Mouse (Mus musculus): ENCODE measurements at regions not wholly inside any gene's neighbourhood (a gene's known extent, or its start where the extent isn't known, plus 50 kb on each side); places are given as distances from the start of the nearest gene placed in this dataset.

DNA sequence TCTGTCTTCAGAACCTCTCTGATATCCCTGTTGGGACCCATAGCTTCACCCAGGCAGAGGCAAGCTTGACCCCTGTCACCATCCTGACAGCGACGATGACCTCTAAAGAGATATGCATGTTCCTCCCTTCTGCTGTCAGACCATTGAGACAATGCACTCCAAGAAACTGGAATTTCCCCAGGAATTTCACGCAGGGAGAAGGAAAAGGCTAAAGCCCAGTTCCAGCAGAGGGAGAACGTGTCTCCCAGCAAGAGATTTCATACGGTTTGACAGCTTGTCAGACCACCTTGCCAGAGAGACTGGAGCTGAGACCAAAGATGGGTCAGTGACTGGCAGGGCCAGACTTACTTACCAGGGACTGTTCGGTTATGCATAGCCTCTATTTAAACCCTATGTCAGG lies 167.9 kb downstream of the Rplp1 start:
- no peak overlapping the region for H3K9ac ChIP-seq (ENCODE audit: low read length)
- WGBS: 76% methylated on average over 6 of the region's 6 CpGs
- ATAC-seq (ENCODE audit: insufficient number of reproducible peaks, low FRiP score, low TSS enrichment, low read depth) (no peak), DNase-seq (ENCODE audit: low spot score) (no peak)
- no peaks in the 10 kb centered on the region for H3K9me3 ChIP-seq (ENCODE audit: control insufficient read depth, low read length)
- no peak overlapping the region for H3K27ac ChIP-seq (replicated peaks; ENCODE audit: low read depth, low read length)
- no peaks in the 10 kb centered on the region for H3K4me1 ChIP-seq (ENCODE audit: control insufficient read depth, insufficient read depth, low read length)
- H3K4me3 ChIP-seq (ENCODE audit: low read depth, low read length): no peak overlapping the region
- no peaks in the 10 kb centered on the region for H3K36me3 ChIP-seq (ENCODE audit: control insufficient read depth, insufficient read depth, low read length)
- no peaks in the 10 kb centered on the region for H3K27me3 ChIP-seq (ENCODE audit: control insufficient read depth, insufficient read depth, low read length)
- H3K4me2 ChIP-seq (ENCODE audit: low read depth, severe bottlenecking): no peak overlapping the region

GRCm38 (mm10) chr9:61745301-61745801 lies 169.0 kb downstream of the Rplp1 start:
- Histone ChIP-seq H3K4me1 (ENCODE audit: control insufficient read depth, insufficient read depth, low read length) (no peaks in the 10 kb centered on the region), H3K9me3 (ENCODE audit: control insufficient read depth, low read length) (no peaks in the 10 kb centered on the region), H3K9ac (ENCODE audit: low read length) (no peak overlapping the region), H3K4me2 (ENCODE audit: low read depth, severe bottlenecking) (no peak overlapping the region), H3K36me3 (ENCODE audit: control insufficient read depth, insufficient read depth, low read length) (no peaks in the 10 kb centered on the region), H3K27me3 (ENCODE audit: control insufficient read depth, insufficient read depth, low read length) (no peaks in the 10 kb centered on the region), H3K4me3 (ENCODE audit: low read depth, low read length) (no peak overlapping the region), H3K27ac (replicated peaks; ENCODE audit: low read depth, low read length) (no peak overlapping the region)
- no peak for ATAC-seq (ENCODE audit: insufficient number of reproducible peaks, low FRiP score, low TSS enrichment, low read depth)
- WGBS: 59% methylated on average over 7 of the region's 7 CpGs
- no peak for DNase-seq (ENCODE audit: low spot score)

GRCm38 (mm10) chr9:61733540-61733939 lies 180.8 kb downstream of the Rplp1 start:
- DNase-seq (ENCODE audit: low spot score) (no peak), ATAC-seq (ENCODE audit: insufficient number of reproducible peaks, low FRiP score, low TSS enrichment, low read depth) (no peak)
- H3K4me2 ChIP-seq (ENCODE audit: low read depth, severe bottlenecking): no peak overlapping the region
- 56% methylated on average over 2 of the region's 2 CpGs for WGBS
- no peaks in the 10 kb centered on the region for H3K4me1 ChIP-seq (ENCODE audit: control insufficient read depth, insufficient read depth, low read length)
- no peak overlapping the region for H3K9ac ChIP-seq (ENCODE audit: low read length)
- H3K27ac ChIP-seq (replicated peaks; ENCODE audit: low read depth, low read length): no peak overlapping the region
- 0 out of 2 replicates have a peak, but pooled peaks cover 2% of the 10 kb centered on the region for H3K9me3 ChIP-seq (ENCODE audit: control insufficient read depth, low read length)
- H3K36me3 ChIP-seq (ENCODE audit: control insufficient read depth, insufficient read depth, low read length): no peaks in the 10 kb centered on the region
- H3K27me3 ChIP-seq (ENCODE audit: control insufficient read depth, insufficient read depth, low read length): no peaks in the 10 kb centered on the region
- H3K4me3 ChIP-seq (ENCODE audit: low read depth, low read length): no peak overlapping the region

DNA sequence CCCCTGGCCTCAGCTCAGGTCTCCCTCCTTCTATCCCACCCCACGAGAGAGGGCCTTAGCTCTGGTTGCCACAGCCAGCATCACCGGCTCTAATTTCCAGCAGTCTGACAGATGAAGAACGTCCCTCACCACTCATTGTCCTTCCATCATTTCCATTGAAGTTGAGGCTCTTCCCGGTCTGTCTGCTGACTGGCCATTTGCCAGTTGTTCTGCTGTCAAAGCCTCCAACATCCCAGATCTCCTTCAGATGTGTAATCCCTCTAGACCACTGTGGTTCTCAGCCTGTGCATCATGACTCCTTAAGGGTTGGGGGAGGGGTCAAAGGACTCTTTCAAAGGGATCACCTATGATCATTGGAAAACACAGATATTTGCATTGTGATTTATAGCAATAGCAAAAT lies 181.6 kb downstream of the Rplp1 start:
- 66% methylated on average over 4 of the region's 4 CpGs for WGBS
- H3K4me3 ChIP-seq (ENCODE audit: low read depth, low read length): no peak overlapping the region
- H3K4me1 ChIP-seq (ENCODE audit: control insufficient read depth, insufficient read depth, low read length): no peaks in the 10 kb centered on the region
- no peak overlapping the region for H3K27ac ChIP-seq (replicated peaks; ENCODE audit: low read depth, low read length)
- no peak overlapping the region for H3K9ac ChIP-seq (ENCODE audit: low read length)
- H3K4me2 ChIP-seq (ENCODE audit: low read depth, severe bottlenecking): no peak overlapping the region
- ATAC-seq (ENCODE audit: insufficient number of reproducible peaks, low FRiP score, low TSS enrichment, low read depth) (no peak), DNase-seq (ENCODE audit: low spot score) (no peak)
- no peaks in the 10 kb centered on the region for H3K27me3 ChIP-seq (ENCODE audit: control insufficient read depth, insufficient read depth, low read length)
- no peaks in the 10 kb centered on the region for H3K36me3 ChIP-seq (ENCODE audit: control insufficient read depth, insufficient read depth, low read length)
- H3K9me3 ChIP-seq (ENCODE audit: control insufficient read depth, low read length): 0 out of 2 replicates have a peak, but pooled peaks cover 2% of the 10 kb centered on the region

DNA sequence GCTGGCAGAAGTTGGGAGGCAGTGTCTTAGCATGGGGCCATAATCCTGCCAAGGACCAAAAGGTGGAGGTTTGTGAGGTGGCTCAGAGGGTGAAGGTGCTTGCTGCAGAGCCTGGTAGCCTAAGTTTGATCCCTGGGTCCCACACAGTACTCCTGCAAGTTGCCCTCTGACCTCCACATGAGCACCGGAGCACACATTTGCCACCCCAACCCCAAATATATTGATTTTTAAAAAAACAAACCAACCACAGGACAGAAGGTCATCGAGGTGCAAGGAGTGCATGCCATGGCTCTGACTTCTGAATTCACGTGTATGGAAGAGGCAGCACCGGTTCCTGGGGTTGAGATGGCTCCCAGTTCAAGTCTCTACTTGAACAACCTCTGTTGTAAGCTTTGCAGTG lies 186.2 kb downstream of the Rplp1 start:
- H3K4me3 ChIP-seq (ENCODE audit: low read depth, low read length): no peak overlapping the region
- H3K4me1 ChIP-seq (ENCODE audit: control insufficient read depth, insufficient read depth, low read length): no peaks in the 10 kb centered on the region
- DNase-seq (ENCODE audit: low spot score) (no peak), ATAC-seq (ENCODE audit: insufficient number of reproducible peaks, low FRiP score, low TSS enrichment, low read depth) (no peak)
- H3K9me3 ChIP-seq (ENCODE audit: control insufficient read depth, low read length): no peaks in the 10 kb centered on the region
- no peak overlapping the region for H3K9ac ChIP-seq (ENCODE audit: low read length)
- H3K27ac ChIP-seq (replicated peaks; ENCODE audit: low read depth, low read length): no peak overlapping the region
- H3K4me2 ChIP-seq (ENCODE audit: low read depth, severe bottlenecking): no peak overlapping the region
- H3K36me3 ChIP-seq (ENCODE audit: control insufficient read depth, insufficient read depth, low read length): no peaks in the 10 kb centered on the region
- 81% methylated on average over 4 of the region's 4 CpGs for whole genome bisulfite sequencing
- no peaks in the 10 kb centered on the region for H3K27me3 ChIP-seq (ENCODE audit: control insufficient read depth, insufficient read depth, low read length)

GRCm38 (mm10) chr9:61727651-61728050 lies 186.7 kb downstream of the Rplp1 start:
- no peak overlapping the region for H3K9ac ChIP-seq (ENCODE audit: low read length)
- H3K27me3 ChIP-seq (ENCODE audit: control insufficient read depth, insufficient read depth, low read length): no peaks in the 10 kb centered on the region
- ATAC-seq (ENCODE audit: insufficient number of reproducible peaks, low FRiP score, low TSS enrichment, low read depth) (no peak), DNase-seq (ENCODE audit: low spot score) (no peak)
- H3K27ac ChIP-seq (replicated peaks; ENCODE audit: low read depth, low read length): no peak overlapping the region
- H3K4me1 ChIP-seq (ENCODE audit: control insufficient read depth, insufficient read depth, low read length): no peaks in the 10 kb centered on the region
- 55% methylated on average over 10 of the region's 10 CpGs for WGBS
- H3K36me3 ChIP-seq (ENCODE audit: control insufficient read depth, insufficient read depth, low read length): no peaks in the 10 kb centered on the region
- H3K4me3 ChIP-seq (ENCODE audit: low read depth, low read length): no peak overlapping the region
- H3K9me3 ChIP-seq (ENCODE audit: control insufficient read depth, low read length): no peaks in the 10 kb centered on the region
- no peak overlapping the region for H3K4me2 ChIP-seq (ENCODE audit: low read depth, severe bottlenecking)

- 86% methylated on average over 2 of the region's 2 CpGs for WGBS
- ATAC-seq (ENCODE audit: insufficient number of reproducible peaks, low FRiP score, low TSS enrichment, low read depth) (no peak), DNase-seq (ENCODE audit: low spot score) (no peak)
- H3K4me3 ChIP-seq (ENCODE audit: low read depth, low read length): no peak overlapping the region
- no peak overlapping the region for H3K4me2 ChIP-seq (ENCODE audit: low read depth, severe bottlenecking)
- H3K27ac ChIP-seq (replicated peaks; ENCODE audit: low read depth, low read length): no peak overlapping the region
- H3K27me3 ChIP-seq (ENCODE audit: control insufficient read depth, insufficient read depth, low read length): no peaks in the 10 kb centered on the region
- no peaks in the 10 kb centered on the region for H3K36me3 ChIP-seq (ENCODE audit: control insufficient read depth, insufficient read depth, low read length)
- H3K9me3 ChIP-seq (ENCODE audit: control insufficient read depth, low read length): no peaks in the 10 kb centered on the region
- H3K4me1 ChIP-seq (ENCODE audit: control insufficient read depth, insufficient read depth, low read length): peaks cover 13% of the 10 kb centered on the region
- no peak overlapping the region for H3K9ac ChIP-seq (ENCODE audit: low read length)
These were observed 190.3 kb downstream of the Rplp1 start for GRCm38 (mm10) chr9:61724070-61724469.

DNA sequence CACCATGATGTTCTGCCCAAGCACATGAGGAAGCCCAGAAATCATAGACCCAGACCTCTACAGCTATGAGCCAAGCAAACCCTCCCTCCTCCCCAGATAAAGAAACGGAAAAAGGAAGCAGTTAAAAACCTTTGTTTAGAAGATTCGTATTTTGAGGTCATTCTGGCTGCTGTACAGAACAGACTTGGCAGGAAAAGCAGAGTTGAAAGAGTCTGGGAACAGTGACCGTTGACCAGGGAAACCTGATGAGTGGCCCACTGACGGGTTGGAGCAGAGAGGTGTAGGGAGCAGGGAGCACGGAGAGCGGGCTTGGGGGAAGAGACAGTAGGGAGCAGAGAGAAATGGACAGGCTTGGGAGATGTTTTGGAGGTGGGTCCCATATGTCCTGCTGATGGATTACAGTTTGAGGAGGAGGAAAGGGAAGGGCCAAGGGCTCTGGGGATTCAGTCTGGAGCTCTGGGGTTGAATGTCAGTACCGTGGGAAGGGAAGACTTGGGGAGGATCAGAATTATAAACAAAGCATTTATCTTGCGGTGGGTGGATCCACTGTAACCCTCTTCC lies 191.2 kb downstream of the Rplp1 start:
- no peaks in the 10 kb centered on the region for H3K9me3 ChIP-seq (ENCODE audit: control insufficient read depth, low read length)
- ATAC-seq (ENCODE audit: insufficient number of reproducible peaks, low FRiP score, low TSS enrichment, low read depth) (no peak), DNase-seq (ENCODE audit: low spot score) (no peak)
- peaks cover 13% of the 10 kb centered on the region for H3K4me1 ChIP-seq (ENCODE audit: control insufficient read depth, insufficient read depth, low read length)
- no peaks in the 10 kb centered on the region for H3K27me3 ChIP-seq (ENCODE audit: control insufficient read depth, insufficient read depth, low read length)
- H3K36me3 ChIP-seq (ENCODE audit: control insufficient read depth, insufficient read depth, low read length): no peaks in the 10 kb centered on the region
- WGBS: 83% methylated on average over 8 of the region's 8 CpGs
- no peak overlapping the region for H3K4me3 ChIP-seq (ENCODE audit: low read depth, low read length)
- H3K9ac ChIP-seq (ENCODE audit: low read length): no peak overlapping the region
- H3K27ac ChIP-seq (replicated peaks; ENCODE audit: low read depth, low read length): no peak overlapping the region
- H3K4me2 ChIP-seq (ENCODE audit: low read depth, severe bottlenecking): no peak overlapping the region

GRCm38 (mm10) chr9:61721851-61722250 lies 192.5 kb downstream of the Rplp1 start:
- WGBS: 88% methylated on average over 5 of the region's 5 CpGs
- Histone ChIP-seq H3K27me3 (ENCODE audit: control insufficient read depth, insufficient read depth, low read length) (no peaks in the 10 kb centered on the region), H3K4me2 (ENCODE audit: low read depth, severe bottlenecking) (no peak overlapping the region), H3K9me3 (ENCODE audit: control insufficient read depth, low read length) (no peaks in the 10 kb centered on the region), H3K4me3 (ENCODE audit: low read depth, low read length) (no peak overlapping the region), H3K27ac (replicated peaks; ENCODE audit: low read depth, low read length) (no peak overlapping the region), H3K4me1 (ENCODE audit: control insufficient read depth, insufficient read depth, low read length) (peaks cover 13% of the 10 kb centered on the region), H3K36me3 (ENCODE audit: control insufficient read depth, insufficient read depth, low read length) (no peaks in the 10 kb centered on the region), H3K9ac (ENCODE audit: low read length) (no peak overlapping the region)
- ATAC-seq (ENCODE audit: insufficient number of reproducible peaks, low FRiP score, low TSS enrichment, low read depth): no peak
- no peak for DNase-seq (ENCODE audit: low spot score)
